Mouse (Mus musculus) heart, adult 8-10 months (tissue): Measurements from ENCODE around the gene Lrrc8d. TPM values are rescaled to one million over a fixed set of nuclear protein-coding genes. Genes with fewer than 3 reads are reported as not detected.

Experiments
- DNase-seq: peaks from one replicate; pipeline ENCODE4 v3.0.0; 2022; ENCODE audit warnings: low spot score
- total RNA-seq, 4 experiments: library from RNA; stranded (reverse); gene quantifications; 2 replicates each; pipeline ENCODE4 v1.2.4; 2022

Lrrc8d gene
- 10 to 100 TPM in 1 of 4 experiments, 1 to 10 TPM in 3; 7.2 to 11.1 (median 9.0) TPM for total RNA-seq

DNA sequence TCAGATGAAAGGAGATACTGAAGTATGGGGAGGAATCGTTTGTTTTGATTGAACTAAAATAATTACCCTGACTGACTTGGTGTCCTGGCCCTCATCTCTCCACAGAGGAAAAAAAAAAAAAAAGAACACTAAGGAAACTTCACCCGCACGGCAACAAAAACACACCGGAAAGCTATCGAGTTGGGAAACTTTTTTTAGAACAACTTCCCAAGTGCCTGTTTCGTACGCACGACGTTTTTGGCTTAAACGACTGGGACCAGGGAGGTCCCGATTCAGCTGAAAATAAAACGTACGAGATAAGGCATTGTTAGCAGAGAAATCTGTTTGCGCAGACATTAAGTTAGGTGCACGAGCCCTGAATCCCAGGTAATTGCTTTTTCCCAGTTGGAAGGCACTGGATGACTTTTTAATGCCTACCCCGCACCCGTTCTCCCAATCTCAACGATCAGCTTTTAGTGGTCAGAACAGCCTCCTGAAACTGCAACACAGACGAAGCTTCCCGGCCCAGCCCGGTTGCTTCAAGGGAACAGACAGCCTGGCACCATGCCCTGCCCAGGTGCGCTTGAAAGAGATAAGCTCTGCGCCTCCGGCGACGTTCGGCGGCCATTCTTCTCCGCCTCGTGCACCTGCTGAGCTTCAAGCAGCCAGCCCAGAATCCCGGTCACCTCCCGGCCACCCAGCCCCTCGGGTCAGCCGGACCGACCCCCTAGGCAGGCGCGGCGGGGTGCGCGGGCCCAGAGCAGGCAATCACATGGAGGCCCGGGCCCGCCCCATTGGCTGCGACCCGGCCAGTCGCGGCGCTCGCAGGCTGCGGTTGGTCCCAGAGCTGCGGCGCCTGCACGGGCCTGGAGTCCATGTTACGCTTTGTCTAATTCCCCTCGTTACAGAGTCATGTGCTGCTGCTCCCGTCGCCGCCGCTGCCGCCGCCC is at the start of gene Lrrc8d:
Lrrc8d (plus strand) TSS at position 829 of the 929 bp plus-strand sequence.
- DNase-seq, result peak; percentile 79

DNA sequence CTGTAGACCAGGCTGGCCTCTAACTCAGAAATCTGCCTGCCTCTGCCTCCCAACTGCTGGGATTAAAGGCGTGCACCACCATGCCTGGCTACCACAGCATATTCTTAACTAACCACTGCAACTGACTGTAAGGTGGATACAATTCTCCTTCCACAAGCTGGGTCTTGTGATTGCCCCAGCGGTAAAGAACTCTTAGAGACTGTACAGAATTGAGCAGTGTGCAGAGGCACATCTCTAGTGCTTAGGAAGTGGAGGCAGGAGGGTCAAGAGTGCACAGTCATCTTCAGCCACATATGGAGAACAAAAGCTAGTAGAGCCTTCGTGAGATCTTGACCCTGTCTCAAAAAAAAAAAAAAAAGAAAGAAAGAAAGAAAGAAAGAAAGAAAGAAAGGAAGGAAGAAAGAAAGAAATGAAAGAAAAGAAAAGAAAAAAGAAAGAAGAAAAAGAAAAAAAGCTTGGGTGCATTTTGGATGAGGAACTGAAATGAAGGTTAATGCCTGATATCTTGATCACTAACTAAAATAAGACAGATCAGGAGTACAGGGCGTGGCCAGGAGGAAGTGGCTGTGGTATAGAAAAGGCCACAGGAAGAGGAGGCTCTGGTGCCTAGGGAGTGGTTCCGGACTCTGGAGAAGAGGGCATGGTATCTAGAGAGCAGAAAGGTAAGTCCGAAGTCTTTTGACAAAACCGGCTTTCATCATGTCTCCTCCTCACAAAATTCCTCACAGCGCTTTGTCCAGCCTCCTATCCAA is 48.9 kb upstream of the Lrrc8d start:
- no peak for DNase-seq

DNA sequence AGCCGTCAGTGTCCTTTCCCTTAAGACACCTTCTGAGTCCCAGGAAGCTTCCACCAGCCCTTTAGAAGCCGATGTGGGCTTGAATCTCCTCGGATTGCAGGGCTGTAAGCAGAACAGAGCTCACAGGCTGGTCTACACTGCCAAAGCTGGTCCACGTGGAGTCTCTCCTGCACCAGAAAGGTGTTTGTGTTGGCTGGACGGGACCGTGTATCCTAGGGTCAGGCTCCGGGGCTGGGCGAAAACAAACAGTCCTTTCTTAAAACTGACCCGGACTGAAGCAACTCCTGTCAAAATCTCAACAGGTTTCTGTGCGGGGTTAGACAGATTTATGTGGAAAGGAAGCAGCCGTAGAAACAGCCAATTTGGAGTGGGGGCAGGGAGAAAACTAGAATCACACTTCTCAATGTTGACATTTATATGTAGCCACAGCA is 48.2 kb upstream of the Lrrc8d start:
- DNase-seq, result no peak

GRCm38 (mm10) chr5:105654237-105655063 is 45.3 kb upstream of the Lrrc8d start:
- peak; percentile 86 for DNase-seq

DNA sequence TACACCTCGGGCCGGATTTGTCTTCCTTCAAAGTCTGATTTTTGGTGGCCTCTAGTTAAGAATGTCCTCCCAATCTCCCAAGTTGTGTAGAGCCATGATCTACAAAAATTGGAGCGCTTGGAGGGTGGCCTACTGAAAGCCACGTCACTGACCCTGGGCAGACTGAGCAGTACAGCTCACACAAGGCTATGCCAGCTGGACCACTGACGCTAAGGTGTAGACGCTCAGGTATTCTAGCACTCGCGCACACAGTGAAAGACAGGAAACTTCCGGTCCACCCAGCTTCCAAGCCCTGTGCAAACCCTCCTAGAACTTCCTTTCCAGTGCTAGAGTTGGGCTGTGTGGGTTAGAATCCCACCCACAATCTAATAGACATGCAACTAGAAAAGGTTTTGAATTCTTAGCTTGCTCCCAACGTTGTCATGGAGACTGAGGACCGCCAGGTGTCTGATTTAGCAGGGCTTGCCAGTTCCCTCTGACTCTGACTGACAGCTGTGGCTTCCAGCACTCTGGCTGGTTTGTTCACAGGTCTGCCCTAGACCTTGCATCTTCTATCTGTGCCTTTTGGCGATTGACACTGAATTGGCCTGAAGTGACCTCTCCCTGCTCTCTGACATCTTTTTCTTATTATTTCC is 44.6 kb upstream of the Lrrc8d start:
- DNase-seq, result no peak

- no peak for DNase-seq
These were observed 37.9 kb upstream of the Lrrc8d start for GRCm38 (mm10) chr5:105661894-105662293.

- no peak for DNase-seq
These were observed 32.8 kb upstream of the Lrrc8d start for GRCm38 (mm10) chr5:105666930-105667329.

DNA sequence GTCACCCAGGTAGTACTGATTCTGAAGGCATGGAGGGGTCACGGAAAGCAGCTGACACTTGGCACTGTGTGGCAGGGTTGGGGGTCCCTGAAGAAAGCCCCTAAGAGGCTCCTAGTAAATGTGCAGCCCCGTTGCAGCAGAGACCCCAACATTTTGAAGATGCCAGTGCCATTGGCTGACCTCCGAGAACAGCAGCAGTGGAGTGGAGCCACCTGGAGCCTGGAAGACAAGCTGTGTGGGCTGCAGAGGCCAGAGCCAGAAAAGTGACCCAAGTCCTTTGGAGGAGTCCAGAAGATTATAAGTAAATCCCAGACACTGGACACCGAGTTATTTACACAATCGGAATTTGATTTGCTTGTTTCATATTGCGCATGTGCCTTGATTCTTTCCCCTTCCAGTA is 32.4 kb upstream of the Lrrc8d start:
- no peak for DNase-seq

DNA sequence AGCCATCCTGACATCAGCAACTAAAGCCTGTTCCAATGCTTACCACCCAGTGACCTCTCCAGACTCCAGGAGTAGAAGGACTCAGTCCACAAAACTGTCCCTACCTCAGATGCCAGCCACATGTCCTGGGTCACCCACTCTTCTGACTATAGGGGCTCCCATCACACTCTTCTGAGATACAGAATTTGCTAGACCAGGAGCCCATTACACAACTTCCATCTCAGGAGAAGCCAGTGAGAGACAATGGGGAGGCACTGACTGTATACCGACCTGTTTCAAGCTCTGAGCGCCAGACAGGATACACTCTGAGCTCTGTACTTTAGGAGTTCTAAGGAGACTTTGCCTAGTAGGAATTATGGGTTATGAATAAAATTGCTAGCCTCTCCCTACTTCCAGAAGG is 30.7 kb upstream of the Lrrc8d start:
- no peak for DNase-seq

DNA sequence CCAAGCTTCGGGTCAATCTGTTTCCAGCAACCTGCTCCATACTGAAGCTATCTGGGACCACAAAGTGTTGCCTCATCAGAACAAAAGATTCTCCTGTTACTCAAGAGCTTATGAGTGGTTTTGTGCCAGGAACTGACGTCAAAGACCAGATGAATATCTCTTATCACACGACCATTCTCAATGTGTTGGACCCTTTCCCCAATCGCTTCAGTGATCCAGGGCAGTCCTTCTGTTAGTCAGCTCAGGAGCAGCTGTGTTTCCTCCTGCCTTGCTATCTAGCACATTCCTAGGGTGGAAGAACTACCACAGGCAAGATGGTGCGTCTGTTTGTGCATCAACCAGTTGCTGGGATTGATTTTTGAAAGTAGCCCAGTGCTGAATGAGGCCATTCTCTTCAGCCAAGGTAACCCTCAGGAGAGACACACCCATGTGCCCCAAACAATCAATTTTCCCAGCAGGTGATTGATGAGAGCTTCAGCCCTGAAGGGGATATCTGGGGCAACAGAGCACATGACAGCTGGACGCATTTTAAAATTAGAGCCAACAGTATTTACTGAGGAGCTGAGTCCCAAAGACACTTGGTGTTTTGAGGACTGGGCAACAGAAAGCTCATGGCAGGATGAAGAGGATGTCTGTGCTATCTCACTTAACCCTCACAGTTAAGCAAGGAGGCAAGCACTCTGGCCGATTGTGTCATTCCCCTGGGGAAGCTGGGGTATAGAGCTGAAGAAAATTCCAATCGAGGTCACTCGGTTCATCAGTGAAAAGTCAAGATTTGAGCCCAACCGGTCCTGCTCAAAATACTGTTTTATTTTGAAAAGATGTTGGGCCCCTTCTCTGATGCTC is 30.0 kb upstream of the Lrrc8d start:
- DNase-seq, result no peak

GRCm38 (mm10) chr5:105672332-105672731 is 27.4 kb upstream of the Lrrc8d start:
- DNase-seq, result no peak

- DNase-seq, result no peak
These were observed 24.3 kb upstream of the Lrrc8d start for GRCm38 (mm10) chr5:105675511-105675910.

- DNase-seq, result peak; percentile 40
These were observed 22.7 kb upstream of the Lrrc8d start for GRCm38 (mm10) chr5:105677071-105677470.

GRCm38 (mm10) chr5:105678243-105678642 is 21.5 kb upstream of the Lrrc8d start:
- no peak for DNase-seq

GRCm38 (mm10) chr5:105679261-105679660 is 20.5 kb upstream of the Lrrc8d start:
- no peak for DNase-seq

DNA sequence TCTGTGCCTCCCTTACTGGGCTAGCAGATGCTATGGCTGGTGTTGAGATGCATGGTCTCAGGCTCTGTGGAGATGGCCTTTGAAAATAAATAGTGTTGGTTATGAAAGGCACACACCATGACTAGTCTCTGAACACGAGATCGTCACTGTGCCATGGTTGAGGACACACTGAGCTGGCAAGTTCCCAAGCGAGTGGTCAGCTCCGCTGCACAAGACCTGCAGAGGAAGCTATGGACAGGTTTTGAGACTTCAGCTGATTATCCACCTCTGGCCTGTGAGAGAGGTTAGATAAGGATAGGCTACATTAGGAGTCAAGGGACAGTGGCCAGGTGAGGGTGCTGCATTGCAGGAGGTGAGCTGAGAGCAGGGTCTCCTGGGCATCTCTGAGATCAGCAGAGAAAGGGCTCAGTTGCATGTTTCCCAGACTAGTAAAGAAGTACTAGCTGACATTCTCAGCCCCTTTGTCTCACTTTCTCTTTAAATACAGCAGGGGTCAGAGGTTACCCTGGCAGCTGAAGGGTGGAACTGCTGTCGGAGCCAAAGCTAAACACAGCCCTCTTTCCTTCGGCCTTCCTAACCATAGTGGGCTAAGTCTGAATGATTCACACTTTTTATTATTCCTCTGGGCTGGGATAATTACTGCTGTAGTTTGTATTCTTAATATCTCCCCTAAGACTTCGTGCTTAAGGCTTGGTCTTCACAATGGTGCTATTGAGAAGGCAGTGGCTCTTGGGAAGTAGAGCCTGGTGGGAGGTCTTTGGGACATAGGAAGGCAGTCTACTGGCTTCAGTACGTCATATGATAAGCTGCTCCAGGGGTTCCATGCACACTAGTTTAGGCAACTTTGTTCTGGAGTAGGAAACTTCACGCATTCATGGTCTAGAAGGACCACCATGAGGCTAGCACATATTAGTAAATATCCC is 19.6 kb upstream of the Lrrc8d start:
- no peak for DNase-seq

DNA sequence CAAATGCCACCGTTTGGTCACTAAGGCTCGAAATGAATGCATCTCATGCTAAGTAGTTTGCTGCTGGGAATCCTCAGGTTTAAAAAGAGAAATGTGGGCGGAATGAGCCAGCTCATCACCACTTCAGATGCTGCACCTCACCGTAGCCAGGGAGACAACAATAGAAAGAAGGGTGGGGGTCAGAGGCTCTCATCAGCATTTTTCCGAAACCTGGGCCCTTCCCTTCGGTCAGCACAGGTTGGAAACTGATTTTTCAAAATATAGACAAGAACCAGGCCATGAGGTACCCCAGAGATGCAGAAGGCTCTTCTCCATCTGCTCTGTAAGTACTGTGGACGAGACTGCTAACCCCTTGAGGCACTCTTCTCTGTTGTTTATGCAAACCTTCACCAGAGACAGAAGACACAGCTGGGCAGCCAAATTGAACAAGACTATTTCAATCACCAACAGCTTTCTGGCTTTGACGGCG is 17.6 kb upstream of the Lrrc8d start:
- DNase-seq, result no peak

DNA sequence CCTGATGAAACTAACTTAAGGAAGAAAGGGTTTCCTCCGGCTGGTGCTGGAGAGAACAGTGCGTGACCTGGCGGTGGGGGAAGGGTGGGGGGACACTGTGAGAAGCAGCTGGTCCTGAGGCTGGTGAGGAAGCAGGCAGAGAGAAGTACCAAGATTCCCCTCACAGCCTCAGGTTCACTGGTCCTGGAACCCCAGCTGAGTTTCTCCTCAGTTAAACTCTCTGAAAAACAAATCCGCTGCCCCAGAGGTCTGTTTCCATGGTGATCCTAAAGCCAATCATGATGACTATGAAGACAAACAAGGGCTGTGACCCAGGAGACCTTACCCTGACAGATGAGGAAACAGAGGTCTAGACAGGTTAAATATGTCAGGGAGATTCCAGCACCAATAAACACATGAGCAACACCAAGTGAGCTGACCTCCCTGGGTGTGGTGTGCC is 15.8 kb upstream of the Lrrc8d start:
- DNase-seq, result no peak
